Mouse (Mus musculus): Measurements from ENCODE around the gene Prss56. TPM values are rescaled to one million over a fixed set of nuclear protein-coding genes. Genes with fewer than 3 reads are reported as not detected.

The Prss56 gene
- polyA plus RNA-seq, 2 experiments, result 0.18 to 0.22 TPM

DNA sequence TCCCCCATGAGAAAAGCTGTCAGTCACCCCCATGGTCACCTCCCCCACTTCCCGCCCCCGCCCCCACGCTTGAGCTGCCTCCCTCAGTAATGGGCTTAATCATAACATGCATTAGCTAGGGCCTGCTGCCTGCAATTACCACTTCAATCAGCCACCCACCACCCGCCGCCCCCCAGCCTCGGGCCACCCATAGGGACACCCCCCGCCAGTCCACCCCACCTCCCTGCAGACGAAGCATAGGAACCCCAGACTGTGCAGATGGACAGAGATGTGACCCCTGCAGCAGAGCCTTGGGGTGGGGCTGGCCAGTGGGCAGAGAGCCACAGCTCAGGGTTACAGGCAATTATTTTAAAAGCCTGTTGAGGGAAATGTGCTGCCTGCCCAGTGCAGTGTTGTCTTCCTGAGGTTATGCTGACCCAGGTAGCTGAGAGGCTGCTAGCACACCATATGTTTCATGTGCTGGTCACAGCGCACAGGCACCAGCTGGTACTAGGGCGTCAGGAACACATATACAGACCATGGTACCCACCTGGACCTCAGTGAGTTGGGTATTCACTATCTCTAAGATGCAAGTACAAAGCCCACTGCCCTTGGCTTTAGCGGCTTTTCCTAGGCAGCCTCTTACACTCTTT, 18.8 kb upstream of the Prss56 start:
- ATAC-seq (ENCODE audit: low FRiP score, low read depth) (no peak), DNase-seq (ENCODE audit: low spot score) (no peak)
- no peak for TF ChIP-seq POLR2A (IDR thresholded peaks at IDR 0.05; ENCODE audit: borderline replicate concordance, extremely low read depth, insufficient read depth, insufficient read length)
- no peaks in the 10 kb centered on the region for H3K36me3 ChIP-seq (ENCODE audit: control insufficient read depth, insufficient read depth, low read length)
- 30% methylated on average over 4 of the region's 11 CpGs for WGBS
- no peak overlapping the region for H3K4me2 ChIP-seq (replicated peaks; ENCODE audit: low read depth, low read length, severe bottlenecking)
- H3K27ac ChIP-seq (replicated peaks; ENCODE audit: low read depth, low read length), result no peak overlapping the region
- no peak overlapping the region for H3K9ac ChIP-seq (ENCODE audit: low read depth, low read length, severe bottlenecking)
- no peaks in the 10 kb centered on the region for H3K9me3 ChIP-seq (ENCODE audit: control insufficient read depth, low read length)
- no peaks in the 10 kb centered on the region for H3K4me1 ChIP-seq (ENCODE audit: control insufficient read depth, insufficient read depth, low read length)
- no peak overlapping the region for H3K4me3 ChIP-seq (replicated peaks; ENCODE audit: low read length)
- H3K27me3 ChIP-seq (ENCODE audit: control insufficient read depth, insufficient read depth, low read length), result peaks cover 22% of the 10 kb centered on the region

DNA sequence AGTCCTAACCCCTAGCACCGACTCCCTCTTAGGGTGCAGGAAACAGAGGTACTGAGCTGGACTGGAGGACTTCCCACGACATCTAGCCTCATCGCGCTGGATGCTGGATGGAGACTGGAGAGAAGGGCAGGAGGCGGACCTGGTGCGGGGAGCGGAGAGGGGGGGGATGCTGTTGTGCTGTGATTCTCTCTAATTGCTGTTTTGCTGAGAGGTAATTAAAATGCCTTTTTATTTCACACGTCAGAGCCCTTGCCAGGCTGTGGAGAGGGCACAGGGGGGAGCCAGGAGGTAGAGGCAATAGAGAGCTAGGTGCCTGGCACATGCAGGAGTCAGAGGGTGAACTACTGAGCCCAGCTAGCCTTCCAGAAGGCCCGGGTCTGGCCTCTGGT, 18.3 kb upstream of the Prss56 start:
- Histone ChIP-seq H3K27ac (replicated peaks; ENCODE audit: low read depth, low read length) (no peak overlapping the region), H3K9me3 (ENCODE audit: control insufficient read depth, low read length) (no peaks in the 10 kb centered on the region), H3K4me3 (replicated peaks; ENCODE audit: low read length) (no peak overlapping the region), H3K27me3 (ENCODE audit: control insufficient read depth, insufficient read depth, low read length) (peaks cover 23% of the 10 kb centered on the region), H3K36me3 (ENCODE audit: control insufficient read depth, insufficient read depth, low read length) (no peaks in the 10 kb centered on the region), H3K4me2 (replicated peaks; ENCODE audit: low read depth, low read length, severe bottlenecking) (no peak overlapping the region), H3K9ac (ENCODE audit: low read depth, low read length, severe bottlenecking) (no peak overlapping the region), H3K4me1 (ENCODE audit: control insufficient read depth, insufficient read depth, low read length) (no peaks in the 10 kb centered on the region)
- ATAC-seq (ENCODE audit: low FRiP score, low read depth) (no peak), DNase-seq (ENCODE audit: low spot score) (no peak)
- 38% methylated on average over 9 of the region's 9 CpGs for WGBS
- no peak for TF ChIP-seq POLR2A (IDR thresholded peaks at IDR 0.05; ENCODE audit: borderline replicate concordance, extremely low read depth, insufficient read depth, insufficient read length)

DNA sequence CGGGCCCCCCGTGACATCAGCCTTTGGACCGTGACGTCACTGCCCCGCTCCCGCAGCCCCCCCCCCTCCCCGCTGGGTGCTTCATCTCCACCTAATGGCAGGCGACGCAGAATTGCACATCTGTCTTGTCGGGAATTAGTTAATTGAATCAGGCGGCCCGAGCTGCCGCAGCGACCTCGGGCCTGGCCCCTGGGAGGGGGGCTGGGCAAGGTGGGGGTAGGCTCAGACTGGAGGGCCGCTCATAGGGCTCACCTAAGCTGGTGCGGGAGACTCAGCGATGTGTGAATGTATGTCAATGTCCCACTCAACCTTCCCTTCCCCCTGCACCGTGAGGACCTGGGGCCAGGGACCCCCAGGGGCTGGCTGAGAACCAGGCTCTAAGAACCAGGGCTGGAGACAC, 12.7 kb upstream of the Prss56 start:
- Histone ChIP-seq H3K27me3 (ENCODE audit: control insufficient read depth, insufficient read depth, low read length) (peaks cover 26% of the 10 kb centered on the region), H3K4me2 (replicated peaks; ENCODE audit: low read depth, low read length, severe bottlenecking) (no peak overlapping the region), H3K9me3 (ENCODE audit: control insufficient read depth, low read length) (no peaks in the 10 kb centered on the region), H3K36me3 (ENCODE audit: control insufficient read depth, insufficient read depth, low read length) (no peaks in the 10 kb centered on the region), H3K4me3 (replicated peaks; ENCODE audit: low read length) (no peak overlapping the region), H3K4me1 (ENCODE audit: control insufficient read depth, insufficient read depth, low read length) (0 out of 2 replicates have a peak, but pooled peaks cover 4% of the 10 kb centered on the region), H3K9ac (ENCODE audit: low read depth, low read length, severe bottlenecking) (no peak overlapping the region), H3K27ac (replicated peaks; ENCODE audit: low read depth, low read length) (no peak overlapping the region)
- no peak for TF ChIP-seq POLR2A (IDR thresholded peaks at IDR 0.05; ENCODE audit: borderline replicate concordance, extremely low read depth, insufficient read depth, insufficient read length)
- DNase-seq (ENCODE audit: low spot score), result no peak
- WGBS, result 12% methylated on average over 4 of the region's 19 CpGs
- ATAC-seq (ENCODE audit: low FRiP score, low read depth), result no peak; the same call in 1 of the 2 replicates

DNA sequence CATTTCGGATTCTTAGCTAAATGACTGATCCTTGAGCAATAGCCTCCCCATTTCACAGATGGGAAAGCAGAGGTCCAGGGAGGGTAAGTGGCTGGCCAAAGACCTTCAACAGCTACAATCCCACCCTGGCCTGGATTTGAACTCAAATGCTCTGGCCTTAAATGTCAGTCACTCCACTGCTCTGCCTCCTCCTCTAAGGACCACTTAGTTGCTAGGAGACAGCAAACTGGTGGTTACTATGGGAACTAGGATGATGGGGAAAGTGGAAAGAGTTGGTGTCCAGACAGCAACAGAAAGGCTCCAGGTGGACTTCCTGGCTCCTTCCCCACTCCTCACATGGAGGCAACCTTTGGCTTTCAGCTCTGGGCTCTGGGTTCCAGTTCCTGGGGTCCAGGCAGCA, 11.8 kb upstream of the Prss56 start:
- H3K36me3 ChIP-seq (ENCODE audit: control insufficient read depth, insufficient read depth, low read length), result no peaks in the 10 kb centered on the region
- peaks cover 27% of the 10 kb centered on the region for H3K27me3 ChIP-seq (ENCODE audit: control insufficient read depth, insufficient read depth, low read length)
- H3K4me2 ChIP-seq (replicated peaks; ENCODE audit: low read depth, low read length, severe bottlenecking), result no peak overlapping the region
- no peak for ATAC-seq (ENCODE audit: low FRiP score, low read depth)
- no peak overlapping the region for H3K9ac ChIP-seq (ENCODE audit: low read depth, low read length, severe bottlenecking)
- DNase-seq (ENCODE audit: low spot score), result no peak
- TF ChIP-seq POLR2A (IDR thresholded peaks at IDR 0.05; ENCODE audit: borderline replicate concordance, extremely low read depth, insufficient read depth, insufficient read length), result no peak
- no peaks in the 10 kb centered on the region for H3K9me3 ChIP-seq (ENCODE audit: control insufficient read depth, low read length)
- H3K4me3 ChIP-seq (replicated peaks; ENCODE audit: low read length), result no peak overlapping the region
- WGBS, result 95% methylated on average over 1 of the region's 1 CpGs
- H3K27ac ChIP-seq (replicated peaks; ENCODE audit: low read depth, low read length), result no peak overlapping the region
- H3K4me1 ChIP-seq (ENCODE audit: control insufficient read depth, insufficient read depth, low read length), result peaks cover 11% of the 10 kb centered on the region; the same call in 1 of the 2 replicates

- Histone ChIP-seq H3K9me3 (ENCODE audit: control insufficient read depth, low read length) (no peaks in the 10 kb centered on the region), H3K27me3 (ENCODE audit: control insufficient read depth, insufficient read depth, low read length) (peaks cover 29% of the 10 kb centered on the region), H3K4me1 (ENCODE audit: control insufficient read depth, insufficient read depth, low read length) (peaks cover 13% of the 10 kb centered on the region; the same call in 1 of the 2 replicates), H3K9ac (ENCODE audit: low read depth, low read length, severe bottlenecking) (no peak overlapping the region), H3K4me2 (replicated peaks; ENCODE audit: low read depth, low read length, severe bottlenecking) (no peak overlapping the region), H3K36me3 (ENCODE audit: control insufficient read depth, insufficient read depth, low read length) (no peaks in the 10 kb centered on the region), H3K27ac (replicated peaks; ENCODE audit: low read depth, low read length) (no peak overlapping the region), H3K4me3 (replicated peaks; ENCODE audit: low read length) (no peak overlapping the region)
- no peak for ATAC-seq (ENCODE audit: low FRiP score, low read depth)
- no peak for DNase-seq (ENCODE audit: low spot score)
- 33% methylated on average over 9 of the region's 9 CpGs for WGBS
- no peak for TF ChIP-seq POLR2A (IDR thresholded peaks at IDR 0.05; ENCODE audit: borderline replicate concordance, extremely low read depth, insufficient read depth, insufficient read length)
Observed at GRCm38 (mm10) chr1:87172316-87172715, 10.8 kb upstream of the Prss56 start.

All from limb, embryonic 14.5 days (tissue).